ENCODE assay signal across 7 mouse cellular contexts in genomic region chr15:100825249-100825856, GRCm38 (mm10). TPM values are rescaled to one million over a fixed set of nuclear protein-coding genes. Genes with fewer than 3 reads are reported as not detected.
DNase-seq lines count a peak whose midpoint lies in the region; ATAC-seq and TF ChIP-seq lines count a peak whose summit lies in the region.

No protein-coding gene starts in this region.

- H3K36me3 ChIP-seq in E14TG2a.4 (ENCODE audit: insufficient read depth, low read length) = no peaks in the 10 kb centered on the region
- H3K36me3 ChIP-seq in ES-E14 (ENCODE audit: control insufficient read depth, insufficient read depth, low read length, poor library complexity, severe bottlenecking) = no peaks in the 10 kb centered on the region
- no peaks in the 10 kb centered on the region for H3K36me3 ChIP-seq in hindbrain, embryonic 13.5 days
- no peaks in the 10 kb centered on the region for H3K36me3 ChIP-seq in limb, embryonic 15.5 days

- H3K9me3 ChIP-seq in E14TG2a.4 (ENCODE audit: low read length) (no peaks in the 10 kb centered on the region), ES-E14 (ENCODE audit: control insufficient read depth, insufficient read depth, low read depth, low read length) (no peaks in the 10 kb centered on the region)
- no peaks in the 10 kb centered on the region for H3K9me3 ChIP-seq in hindbrain, embryonic 13.5 days
- H3K9me3 ChIP-seq in limb, embryonic 15.5 days = no peaks in the 10 kb centered on the region

- peaks cover 43% of the 10 kb centered on the region for H3K27me3 ChIP-seq in E14TG2a.4 (ENCODE audit: insufficient read depth, low read length)
- H3K27me3 ChIP-seq in hindbrain, embryonic 13.5 days = peaks cover 24% of the 10 kb centered on the region
- H3K27me3 ChIP-seq in limb, embryonic 15.5 days = peaks cover 28% of the 10 kb centered on the region

- ATAC-seq in hindbrain, embryonic 13.5 days (ENCODE audit: low FRiP score) = peak; percentile 52; the same call in 1 of the 2 replicates
- ATAC-seq in limb, embryonic 15.5 days (ENCODE audit: insufficient number of reproducible peaks, low FRiP score, low TSS enrichment, low read depth) = peak; percentile 44; the same call in 1 of the 2 replicates

- 17% methylated on average over 26 of the region's 26 CpGs for WGBS in hindbrain, embryonic 13.5 days
- 16% methylated on average over 26 of the region's 26 CpGs for WGBS in limb, embryonic 15.5 days

- H3K4me1 ChIP-seq in E14TG2a.4 (replicated peaks; ENCODE audit: low read depth, low read length) (peaks cover 36% of the 10 kb centered on the region), ES-E14 (ENCODE audit: control insufficient read depth in 2 of 2, insufficient read depth in 2 of 2, low read length in 2 of 2, poor library complexity in 1 of 2) (peaks cover 2 to 6% of the 10 kb centered on the region in 2 experiments; a peak in 1 of 4 replicates)
- peaks cover 9% of the 10 kb centered on the region for H3K4me1 ChIP-seq in hindbrain, embryonic 13.5 days (replicated peaks)
- peaks cover 8% of the 10 kb centered on the region for H3K4me1 ChIP-seq in limb, embryonic 15.5 days

- peak overlapping the region; percentile 49 for H3K4me2 ChIP-seq in hindbrain, embryonic 13.5 days
- H3K4me2 ChIP-seq in limb, embryonic 15.5 days = peak overlapping the region; percentile 30

- in situ Hi-C loops in ES-E14 (cut with MboI; ENCODE audit: low sequenced_read_pairs in 2 of 2, unreplicated experiment in 2 of 2) = no loop called here

- H3K9ac ChIP-seq in ES-E14 (ENCODE audit: insufficient read depth, low read depth, low read length, poor library complexity, severe bottlenecking) = no peak overlapping the region
- H3K9ac ChIP-seq in hindbrain, embryonic 13.5 days = 0 out of 2 replicates have a peak overlapping the region, but pooled peaks have one; percentile 49
- H3K9ac ChIP-seq in limb, embryonic 15.5 days = no peak overlapping the region

- DNase-seq in ES-E14 (ENCODE audit: low read depth, low spot score) (no peak), adipocyte (ENCODE audit: low spot score) (no peak)
- DNase-seq in adrenal gland, postnatal 10 days = no peak
- DNase-seq in urinary bladder, postnatal 4 days (ENCODE audit: low spot score in 2 of 2) = no peak

- no peak for TF ChIP-seq CTCF in E14TG2a.4 (conservative IDR thresholded peaks at IDR 0.05; ENCODE audit: low read length)

- H3K27ac ChIP-seq in ES-E14 (ENCODE audit: insufficient read depth, low read depth, low read length, poor library complexity, severe bottlenecking) = no peak overlapping the region
- no peak overlapping the region for H3K27ac ChIP-seq in hindbrain, embryonic 13.5 days
- no peak overlapping the region for H3K27ac ChIP-seq in limb, embryonic 15.5 days

- peak overlapping the region; percentile 65 for H3K4me3 ChIP-seq in E14TG2a.4 (replicated peaks; ENCODE audit: low read length)
- H3K4me3 ChIP-seq in ES-E14 (ENCODE audit: insufficient read depth in 1 of 2, low read depth in 1 of 2, low read length in 2 of 2, poor library complexity in 1 of 2, severe bottlenecking in 1 of 2) = peak overlapping the region; percentile 4 to 16; a peak in 2 of 4 replicates
- H3K4me3 ChIP-seq in hindbrain, embryonic 13.5 days = peak overlapping the region; percentile 22
- H3K4me3 ChIP-seq in limb, embryonic 15.5 days = no peak overlapping the region

TF ChIP-seq in ES-E14, 5 proteins besides CTCF, POLR2A, EP300 and RAD21:
- TF ChIP-seq CHD2 (IDR thresholded peaks at IDR 0.05; ENCODE audit: low read depth, low read length) = no peak
- no peak for TF ChIP-seq ZC3H11A (IDR thresholded peaks at IDR 0.05; ENCODE audit: borderline replicate concordance, low read depth, low read length)
- no peak for TF ChIP-seq ZNF384 (IDR thresholded peaks at IDR 0.05; ENCODE audit: low read depth, low read length)
- TF ChIP-seq MAFK (IDR thresholded peaks at IDR 0.05; ENCODE audit: insufficient read depth, low read depth, low read length) = no peak
- TF ChIP-seq HCFC1 (IDR thresholded peaks at IDR 0.05; ENCODE audit: borderline replicate concordance, insufficient read depth, low read length) = no peak

RNA-seq across cellular contexts. Expression of gene Scn8a, which starts 44.3 kb away (rescaled TPM):
- total RNA-seq in ES-E14 (2012; rRNA removed) = 6.1 and 7.7 TPM in 2 replicates
- polyA plus RNA-seq in hindbrain, embryonic 13.5 days (2015; fragmentation: Nextera tagmentation; extraction: Ambion mirVana) = 18.8 and 19.7 TPM in 2 replicates
- 1.3 and 3.1 TPM in 2 replicates for polyA plus RNA-seq in limb, embryonic 15.5 days (2015; fragmentation: Nextera tagmentation; extraction: Ambion mirVana)
- 1 to 10 TPM; 2.5 to 5.6 TPM for total RNA-seq in adrenal gland, postnatal 10 days (2021)
